Mouse (Mus musculus) stomach, embryonic 14.5 days (tissue): Measurements from ENCODE around the gene Pnmal1. TPM values are rescaled to one million over a fixed set of nuclear protein-coding genes. Genes with fewer than 3 reads are reported as not detected.
A peak's percentile ranks its signal among the peaks of the same experiment; 100 is the strongest.

Experiments
- ATAC-seq: fragments of 200-750 bp; cut with Nextera tagmentation; 2 replicates; pipeline ENCODE4 v1.8.0; 2017; ENCODE audit warnings: low read depth, moderate TSS enrichment; ENCODE audit not compliant: insufficient number of reproducible peaks, insufficient read depth, low FRiP score
- H3K27ac ChIP-seq: fragments of 300-500 bp; sonication (generic); 2 replicates; pipeline ENCODE4 v1.5.1; 2014; ENCODE audit warnings: mild to moderate bottlenecking, low read length, moderate library complexity, mixed read lengths
- H3K27me3 ChIP-seq: fragments of 300-500 bp; sonication (generic); 2 replicates; pipeline ENCODE4 v1.6.1; 2014; ENCODE audit warnings: low read length, control low read depth, mixed read lengths; ENCODE audit not compliant: control insufficient read depth, insufficient read depth
- H3K36me3 ChIP-seq: fragments of 300-500 bp; sonication (generic); 2 replicates; pipeline ENCODE4 v1.6.1; 2014; ENCODE audit warnings: mild to moderate bottlenecking, control low read depth, low read length, moderate library complexity, mixed read lengths; ENCODE audit not compliant: control insufficient read depth, insufficient read depth
- H3K4me1 ChIP-seq: fragments of 300-500 bp; sonication (generic); 2 replicates; pipeline ENCODE4 v1.6.1; 2014; ENCODE audit warnings: low read length, control low read depth, mixed read lengths; ENCODE audit not compliant: control insufficient read depth, insufficient read depth
- H3K4me2 ChIP-seq: fragments of 300-500 bp; sonication (generic); replicated peaks from 2 replicates; pipeline ENCODE4 v1.6.1; 2014; ENCODE audit warnings: low read depth, low read length, control low read depth
- H3K4me3 ChIP-seq: fragments of 300-500 bp; sonication (generic); 2 replicates; pipeline ENCODE4 v1.5.1; 2014; ENCODE audit warnings: low read depth, low read length, control low read depth
- H3K9ac ChIP-seq: fragments of 300-500 bp; sonication (generic); replicated peaks from 2 replicates; pipeline ENCODE4 v1.6.1; 2014; ENCODE audit warnings: low read depth, mild to moderate bottlenecking, control low read depth, low read length, moderate library complexity, mixed read lengths
- H3K9me3 ChIP-seq: fragments of 300-500 bp; sonication (generic); 2 replicates; pipeline ENCODE4 v1.6.1; 2016; ENCODE audit warnings: low read depth, low read length, control low read depth; ENCODE audit not compliant: control insufficient read depth
- WGBS: fragments of 180-500 bp; shearing (Covaris S2); extraction: QIAGEN DNeasy Blood & Tissue Kit; methylation state at CpG from one replicate; pipeline ENCODE4 v1.1.7; 2014; 5-methylcytosine and 5-hydroxymethylcytosine counted together
- polyA plus RNA-seq: library from polyadenylated mRNA; unstranded; fragments of >200 nt; fragmentation: Nextera tagmentation; extraction: Ambion mirVana; gene quantifications from 2 replicates; pipeline ENCODE4 v1.2.1, GENCODE M21; 2014

The Pnmal1 gene
- polyA plus RNA-seq, 1 experiment from 2014 or later, result 4.2 TPM

DNA sequence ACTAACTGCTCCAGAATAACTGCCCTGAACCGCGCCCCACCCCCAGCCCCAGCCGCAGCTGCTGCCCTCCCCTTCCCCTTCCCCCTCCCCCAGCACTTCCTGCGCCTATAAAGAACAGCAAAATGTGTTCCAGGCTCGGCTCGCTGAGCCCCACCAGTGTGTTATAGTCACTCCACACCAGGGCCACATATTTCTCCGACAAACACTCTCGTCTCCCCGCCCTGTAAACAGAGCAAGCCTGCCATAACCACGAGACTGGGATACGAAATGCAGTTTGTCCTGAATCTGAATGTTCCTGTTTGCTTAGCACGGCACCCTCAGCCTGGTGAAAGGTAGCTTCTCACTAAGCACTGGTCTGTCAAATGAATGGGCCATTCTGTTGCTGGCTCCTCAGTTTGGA is 20.9 kb downstream of the Pnmal1 start:
- 4% methylated on average over 12 of the region's 12 CpGs for WGBS
- Histone ChIP-seq H3K4me1 (peaks cover 3% of the 10 kb centered on the region; the same call in 1 of the 2 replicates), H3K36me3 (no peaks in the 10 kb centered on the region), H3K9ac (no peak overlapping the region), H3K27ac (peak overlapping the region; percentile 76), H3K9me3 (no peaks in the 10 kb centered on the region), H3K4me3 (0 out of 2 replicates have a peak overlapping the region, but pooled peaks have one; percentile 8), H3K4me2 (peak overlapping the region; percentile 41), H3K27me3 (no peaks in the 10 kb centered on the region)
- ATAC-seq, result peak; percentile 67; the same call in 1 of the 2 replicates

GRCm38 (mm10) chr7:16982859-16983568 is 23.5 kb downstream of the Pnmal1 start, which contains the start of gene Gm42372:
Gm42372 (plus strand) TSS chr7:16983086.
- Histone ChIP-seq H3K4me2 (no peak within 1 kb of the TSS), H3K27ac (no peak within 1 kb of the TSS), H3K9ac (no peak within 1 kb of the TSS; the same call in 1 of the 2 replicates), H3K4me1 (peaks cover 12% of the 10 kb centered on the region), H3K27me3 (no peaks in the 10 kb centered on the region), H3K9me3 (no peaks in the 10 kb centered on the region), H3K4me3 (no peak within 1 kb of the TSS), H3K36me3 (no peaks in the 10 kb centered on the region)
- WGBS, result 27% methylated on average over 26 of the region's 26 CpGs
- no peak for ATAC-seq

DNA sequence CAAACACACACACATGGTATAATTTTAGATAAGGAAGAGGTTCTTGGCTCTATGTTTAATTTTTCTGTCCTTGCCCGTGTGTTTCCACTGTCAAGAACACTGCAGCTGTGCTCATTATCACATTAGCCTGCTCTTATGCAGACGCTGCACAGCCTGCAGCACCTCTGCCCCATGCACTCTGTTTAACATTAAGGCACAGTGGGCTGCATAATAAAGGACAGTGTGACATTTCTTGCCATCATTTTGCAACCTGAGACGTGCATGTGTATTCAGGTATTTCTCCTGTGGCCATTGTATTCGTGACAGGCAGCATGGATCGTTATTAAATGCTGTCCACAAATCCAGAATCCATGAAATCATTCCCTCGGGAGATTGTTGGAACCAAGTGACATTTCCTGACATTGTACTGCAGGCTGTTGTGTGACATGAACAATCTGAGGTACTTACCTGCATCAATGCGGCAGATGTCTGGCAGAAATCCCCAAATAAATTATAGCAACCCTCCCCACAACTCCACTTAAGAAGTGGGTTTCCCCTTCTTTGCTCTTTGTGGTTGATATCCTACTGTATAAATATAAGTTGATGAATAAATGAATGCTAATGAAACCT is 28.2 kb downstream of the Pnmal1 start:
- no peaks in the 10 kb centered on the region for H3K9me3 ChIP-seq
- no peaks in the 10 kb centered on the region for H3K27me3 ChIP-seq
- no peaks in the 10 kb centered on the region for H3K36me3 ChIP-seq
- peak overlapping the region; percentile 52; the same call in 1 of the 2 replicates for H3K27ac ChIP-seq
- no peak overlapping the region for H3K4me2 ChIP-seq
- H3K4me1 ChIP-seq, result peaks cover 34% of the 10 kb centered on the region
- H3K9ac ChIP-seq, result no peak overlapping the region
- ATAC-seq, result no peak
- H3K4me3 ChIP-seq, result no peak overlapping the region
- WGBS, result 31% methylated on average over 7 of the region's 7 CpGs

DNA sequence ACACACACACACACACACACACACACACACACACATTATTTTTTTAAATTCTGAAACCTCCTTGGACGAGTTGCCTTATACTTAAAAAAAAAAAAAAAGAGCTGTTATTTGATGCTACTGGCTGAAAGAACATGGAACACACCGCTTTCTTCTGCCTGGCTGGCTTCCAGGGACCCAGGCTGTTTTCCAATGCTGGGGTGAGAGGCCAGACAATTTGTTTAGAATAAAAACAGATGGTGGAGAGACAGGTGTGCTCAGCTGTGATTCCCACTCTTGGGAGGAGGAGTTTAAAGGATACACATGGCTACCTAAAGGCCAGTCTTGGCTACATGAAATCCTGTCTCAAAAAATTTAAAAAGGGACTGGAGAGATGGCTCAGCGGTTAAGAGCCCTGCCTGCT is 28.9 kb downstream of the Pnmal1 start:
- H3K4me3 ChIP-seq, result no peak overlapping the region
- H3K27me3 ChIP-seq, result no peaks in the 10 kb centered on the region
- peaks cover 34% of the 10 kb centered on the region for H3K4me1 ChIP-seq
- peak; percentile 42; the same call in 1 of the 2 replicates for ATAC-seq
- no peaks in the 10 kb centered on the region for H3K36me3 ChIP-seq
- H3K27ac ChIP-seq, result peak overlapping the region; percentile 52; the same call in 1 of the 2 replicates
- no peak overlapping the region for H3K9ac ChIP-seq
- H3K9me3 ChIP-seq, result no peaks in the 10 kb centered on the region
- WGBS, result 23% methylated on average over 3 of the region's 3 CpGs
- no peak overlapping the region for H3K4me2 ChIP-seq

- Histone ChIP-seq H3K4me1 (peaks cover 38% of the 10 kb centered on the region), H3K36me3 (no peaks in the 10 kb centered on the region), H3K9me3 (no peaks in the 10 kb centered on the region), H3K27ac (peak overlapping the region; percentile 96), H3K9ac (no peak overlapping the region; the same call in 1 of the 2 replicates), H3K27me3 (no peaks in the 10 kb centered on the region), H3K4me3 (no peak overlapping the region), H3K4me2 (no peak overlapping the region)
- no peak for ATAC-seq
- 30% methylated on average over 15 of the region's 15 CpGs for WGBS
Measured at GRCm38 (mm10) chr7:16990006-16990744, 30.7 kb downstream of the Pnmal1 start.

DNA sequence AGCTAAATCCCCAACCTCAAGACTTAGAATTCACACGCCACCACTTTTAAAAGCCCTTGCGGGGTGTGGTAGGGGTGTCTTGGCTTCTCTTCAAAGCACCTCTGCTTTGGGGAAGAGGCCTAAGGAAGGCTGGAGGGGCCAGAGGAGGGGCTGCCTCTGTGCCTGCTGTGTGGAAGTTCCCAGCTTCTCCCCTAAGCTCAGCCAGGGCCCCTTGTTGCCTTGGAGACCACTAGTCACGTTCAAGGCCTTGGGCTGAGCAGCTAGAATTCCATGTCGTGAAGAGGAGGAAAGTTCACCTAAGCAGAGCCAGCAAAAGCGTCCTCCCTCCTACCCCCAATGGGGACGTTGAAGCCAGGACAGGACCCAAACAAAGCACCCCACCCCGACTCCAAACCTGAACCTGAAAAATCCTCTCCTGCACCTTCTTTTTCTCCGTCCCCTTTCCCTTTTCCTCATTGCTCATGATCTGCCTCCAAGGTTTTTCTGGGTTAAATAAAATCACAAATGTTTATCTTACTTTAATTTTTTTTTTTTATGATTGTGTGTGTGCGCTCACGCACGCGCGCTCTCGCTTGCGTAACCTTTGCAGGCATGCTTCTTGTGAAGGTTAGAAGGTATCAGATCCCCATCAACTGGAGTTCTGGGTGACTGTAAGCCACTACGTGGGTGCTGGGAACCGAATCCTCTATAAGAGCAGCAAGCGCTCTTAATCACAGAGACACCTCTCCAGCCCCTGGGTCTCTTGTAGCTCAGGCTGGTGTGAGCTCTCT is 32.4 kb downstream of the Pnmal1 start:
- H3K27me3 ChIP-seq, result no peaks in the 10 kb centered on the region
- peak overlapping the region; percentile 35 for H3K4me2 ChIP-seq
- peaks cover 2% of the 10 kb centered on the region; the same call in 1 of the 2 replicates for H3K36me3 ChIP-seq
- H3K9ac ChIP-seq, result no peak overlapping the region
- no peak overlapping the region for H3K4me3 ChIP-seq
- no peaks in the 10 kb centered on the region for H3K9me3 ChIP-seq
- peak overlapping the region; percentile 96 for H3K27ac ChIP-seq
- H3K4me1 ChIP-seq, result peaks cover 50% of the 10 kb centered on the region
- 29% methylated on average over 18 of the region's 18 CpGs for WGBS
- peak; percentile 73; the same call in 1 of the 2 replicates for ATAC-seq

- H3K4me2 ChIP-seq, result peak within 1 kb of the TSS; percentile 73
- peak within 1 kb of the TSS; percentile 96 for H3K27ac ChIP-seq
- peaks cover 53% of the 10 kb centered on the region for H3K4me1 ChIP-seq
- no peak within 1 kb of the TSS for H3K9ac ChIP-seq
- H3K27me3 ChIP-seq, result no peaks in the 10 kb centered on the region
- peak within 1 kb of the TSS; percentile 82 for H3K4me3 ChIP-seq
- H3K9me3 ChIP-seq, result no peaks in the 10 kb centered on the region
- 89% methylated on average over 5 of the region's 5 CpGs for WGBS
- peaks cover 5% of the 10 kb centered on the region; the same call in 1 of the 2 replicates for H3K36me3 ChIP-seq
- no peak for ATAC-seq
Measured at GRCm38 (mm10) chr7:16992451-16992807, 33.0 kb downstream of the Pnmal1 start, which contains the start of gene Ccdc8. Ccdc8 (plus strand) TSS chr7:16992708.
